Mouse (Mus musculus) erythroblast, adult 5-6 weeks (primary cell): ENCODE results near the gene Barx2. TPM values are rescaled to one million over a fixed set of nuclear protein-coding genes. Genes with fewer than 3 reads are reported as not detected.
"Not testable (repeated sequence)": the region's sequence is repeated elsewhere in the genome, so short reads cannot be mapped to it uniquely, and the experiment has no call there.

Source experiments
- ATAC-seq: replicated peaks from 2 replicates; pipeline ENCODE4 v1.8.0; 2016; ENCODE audit warnings: moderate number of reproducible peaks, mild to moderate bottlenecking, moderate TSS enrichment, inconsistent platforms; ENCODE audit not compliant: poor library complexity, low FRiP score, severe bottlenecking
- total RNA-seq, 2 experiments: library from RNA; stranded (forward) in 1 of 2; stranded (reverse) in 1 of 2; fragments of 150-400 nt in 1 of 2; fragments of 200-764, 138-1000 nt in 1 of 2; gene quantifications; 2 replicates each; pipeline versions ENCODE4 v1.2.3 to v1.2.4; 2015 to 2017; ENCODE audit warnings: low replicate concordance in 2 of 2

The Barx2 gene
- not detected in 2 replicates for total RNA-seq (2015; ENCODE audit: low replicate concordance)
- not detected in 2 replicates for total RNA-seq (2017; ENCODE audit: low replicate concordance)

DNA sequence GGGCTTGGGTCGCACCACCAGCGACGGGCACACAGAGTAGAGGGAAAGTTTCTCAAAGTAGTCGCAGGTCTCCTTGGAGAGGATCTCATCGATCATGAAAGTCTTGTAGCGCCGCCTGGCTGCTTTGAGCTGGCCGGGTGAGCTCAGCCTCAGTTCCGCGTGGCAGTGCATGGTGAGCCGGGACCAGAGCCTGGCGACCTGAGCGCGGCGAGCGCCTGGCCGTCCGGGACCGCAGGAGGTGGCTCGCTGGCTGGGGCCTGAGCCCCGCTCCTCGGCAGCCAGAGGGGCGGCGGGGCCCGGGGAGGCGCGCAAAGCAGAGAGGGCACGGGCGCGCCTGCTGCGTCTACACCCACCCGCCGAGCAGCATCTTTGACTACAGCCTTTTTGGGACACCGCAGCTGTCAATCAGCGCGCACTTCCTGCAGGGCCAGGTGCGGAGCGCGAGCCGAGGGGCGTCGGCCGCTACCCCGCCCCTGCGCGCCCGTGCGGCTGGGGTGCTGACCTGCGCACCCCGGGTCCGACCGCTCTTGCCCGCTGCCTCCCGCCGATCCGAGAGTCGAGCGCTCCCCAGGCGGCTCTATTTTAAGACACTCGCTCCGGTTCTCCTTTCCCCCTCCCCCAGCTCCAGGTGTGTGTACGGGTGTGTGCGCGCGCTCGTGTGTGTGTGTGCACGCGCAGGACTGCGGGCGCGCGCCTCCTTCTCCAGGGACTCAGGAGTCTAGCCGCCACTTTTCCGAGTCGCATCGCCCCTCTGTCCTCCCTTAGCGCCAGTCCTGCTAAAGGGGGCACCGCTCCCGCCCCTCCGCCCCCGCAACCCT is at the start of gene Barx2:
Gene Barx2, minus strand, starts transcription at position 542 of the 818 bp plus-strand sequence.
- no peak for ATAC-seq

DNA sequence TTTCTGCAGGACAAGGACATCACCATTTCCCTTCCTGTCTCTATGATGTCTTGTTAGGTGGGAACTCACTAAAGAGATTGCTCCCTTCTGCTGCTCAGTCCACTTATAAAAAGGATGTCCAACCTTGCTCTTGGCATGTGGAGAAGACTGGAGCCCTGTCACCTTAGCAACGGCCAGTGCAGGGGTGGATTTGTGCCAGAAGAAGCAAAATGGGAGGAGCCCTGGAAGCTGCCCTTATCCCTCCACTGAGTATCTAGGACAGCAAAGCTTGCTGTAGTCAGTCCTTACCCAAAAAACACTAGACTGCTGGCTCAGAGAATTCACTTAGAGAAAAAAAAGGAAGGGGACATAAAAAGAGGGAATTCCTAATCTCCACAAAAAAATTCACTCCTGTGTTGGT is 49.0 kb upstream of the Barx2 start:
- ATAC-seq: no peak

DNA sequence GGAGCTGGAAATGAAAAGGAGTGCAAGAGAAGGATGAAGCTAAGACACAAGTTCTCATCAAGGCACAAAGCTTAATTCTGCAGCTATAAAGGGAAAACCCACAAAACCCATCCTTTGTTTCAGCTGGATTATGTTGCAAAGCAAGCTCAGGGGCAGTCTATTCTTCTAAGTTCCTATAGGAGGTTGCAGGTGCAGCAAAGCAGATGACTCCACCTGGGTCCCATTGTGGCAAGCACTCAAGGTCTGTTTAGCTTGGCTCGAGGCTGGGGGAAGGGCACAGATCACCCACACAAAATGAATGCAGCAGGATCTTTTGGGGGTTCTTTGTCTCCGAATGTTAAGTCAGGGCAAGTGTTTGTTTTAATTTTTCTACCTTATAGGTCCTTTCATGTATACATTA is 47.2 kb upstream of the Barx2 start:
- ATAC-seq: no peak

DNA sequence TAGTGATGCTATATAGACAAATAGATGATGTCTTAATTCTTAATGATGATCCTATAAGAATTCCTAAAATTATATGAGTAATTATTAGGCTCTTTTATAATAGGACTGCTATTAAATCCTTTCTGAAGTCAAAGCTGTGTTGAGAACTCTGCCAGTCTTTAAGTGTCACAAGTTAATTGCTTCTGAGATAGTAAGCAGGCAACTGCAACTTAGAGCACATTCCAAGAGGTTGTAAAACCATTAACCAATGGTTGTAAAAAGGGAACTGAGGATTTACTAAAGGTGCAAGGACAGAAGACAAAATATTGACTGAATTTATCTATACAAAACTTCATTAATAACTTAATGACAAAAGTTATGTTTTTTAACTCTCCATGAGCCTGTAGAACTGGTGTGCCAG is 44.9 kb upstream of the Barx2 start:
- no peak for ATAC-seq

DNA sequence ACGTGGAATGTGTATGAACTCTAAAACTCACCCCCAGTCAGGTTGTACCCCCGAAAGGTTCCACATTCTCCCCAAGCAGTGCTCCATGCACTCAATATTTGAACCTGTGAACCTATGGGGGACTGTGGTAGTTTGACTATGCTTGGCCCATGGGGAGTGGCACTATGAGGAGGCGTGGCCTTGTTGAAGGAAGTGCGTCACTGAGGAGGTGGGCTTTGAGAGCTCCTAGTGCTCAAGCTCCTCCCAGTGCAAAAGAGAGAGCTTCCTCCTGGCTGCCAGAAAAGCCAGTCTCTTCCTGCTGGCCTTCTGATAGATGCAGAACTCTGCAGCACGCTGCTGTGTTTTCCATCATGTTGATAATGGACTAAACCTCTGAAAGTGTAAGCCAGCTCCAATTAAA is 37.2 kb upstream of the Barx2 start:
- ATAC-seq: no peak

DNA sequence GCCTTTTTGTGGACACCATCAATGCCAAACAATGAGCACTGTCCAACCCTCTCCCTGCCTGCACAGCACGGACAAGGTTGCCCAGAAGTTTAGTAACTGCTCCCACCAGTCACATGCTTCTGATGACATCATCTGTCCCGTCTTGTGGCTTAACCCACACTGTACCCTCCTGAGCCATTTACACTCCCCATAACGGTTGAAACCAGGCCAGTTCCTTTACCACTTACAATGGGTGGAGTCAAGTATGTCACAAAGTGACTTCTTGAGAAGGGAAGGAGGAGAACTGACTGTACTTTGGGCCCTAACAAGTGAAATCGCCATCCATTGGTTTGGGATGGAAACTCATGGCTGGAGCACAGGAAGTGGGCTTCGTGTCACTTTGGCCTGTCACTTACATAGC is 35.8 kb upstream of the Barx2 start:
- ATAC-seq: no peak

DNA sequence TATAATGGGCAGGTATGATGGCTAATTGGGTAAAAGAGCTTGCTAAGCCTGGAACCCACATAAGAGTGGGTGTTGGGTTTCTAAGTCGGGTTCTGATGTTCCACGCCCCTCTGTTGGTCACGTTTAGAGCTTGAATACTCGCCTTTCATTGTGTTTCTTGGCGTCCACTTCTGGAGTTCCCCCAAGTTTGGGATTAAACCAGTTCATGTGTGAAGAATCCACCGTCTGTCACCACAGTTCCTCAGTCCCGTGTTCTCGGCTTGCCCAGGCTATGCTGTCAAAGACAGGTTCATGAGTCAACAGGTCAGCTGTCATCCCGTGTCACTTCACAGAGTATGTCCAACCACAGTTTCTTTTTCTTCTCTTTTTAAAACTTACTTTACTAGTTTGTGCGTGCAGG is 33.8 kb upstream of the Barx2 start:
- ATAC-seq: no peak

DNA sequence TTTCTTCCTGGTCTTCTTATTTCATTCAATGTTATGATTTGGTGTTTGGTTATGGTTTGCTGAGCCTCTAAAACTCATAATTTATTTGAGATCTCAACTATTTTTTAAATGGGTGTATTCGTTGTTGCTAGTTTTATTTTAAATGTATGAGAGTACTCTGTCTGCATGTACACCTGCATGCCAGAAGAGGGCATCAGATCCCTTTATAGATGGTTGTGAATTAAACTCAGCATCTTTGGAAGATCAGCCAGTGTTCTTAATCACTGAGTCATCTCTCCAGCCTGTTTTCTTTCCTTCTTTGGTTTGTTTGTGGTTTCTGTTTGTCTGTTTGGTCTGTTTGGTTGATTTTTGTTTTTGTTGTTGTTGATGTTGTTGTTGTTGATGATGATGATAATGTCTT is 29.1 kb upstream of the Barx2 start:
- no peak for ATAC-seq

DNA sequence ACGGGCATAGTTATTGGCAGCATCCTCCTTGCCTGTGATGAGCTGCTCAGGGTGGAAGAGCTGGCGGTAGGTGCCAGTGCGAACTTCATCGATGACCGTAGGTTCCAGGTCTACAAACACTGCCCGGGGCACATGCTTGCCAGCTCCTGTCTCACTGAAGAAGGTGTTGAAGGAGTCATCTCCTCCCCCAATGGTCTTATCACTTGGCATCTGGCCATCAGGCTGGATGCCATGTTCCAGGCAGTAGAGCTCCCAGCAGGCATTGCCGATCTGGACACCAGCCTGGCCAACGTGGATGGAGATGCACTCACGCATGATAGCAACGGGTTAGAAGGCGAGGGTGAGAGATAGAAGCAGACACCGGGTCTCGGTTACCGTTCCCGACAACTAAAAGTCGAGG is 23.2 kb upstream of the Barx2 start:
- ATAC-seq: not testable (repeated sequence)

DNA sequence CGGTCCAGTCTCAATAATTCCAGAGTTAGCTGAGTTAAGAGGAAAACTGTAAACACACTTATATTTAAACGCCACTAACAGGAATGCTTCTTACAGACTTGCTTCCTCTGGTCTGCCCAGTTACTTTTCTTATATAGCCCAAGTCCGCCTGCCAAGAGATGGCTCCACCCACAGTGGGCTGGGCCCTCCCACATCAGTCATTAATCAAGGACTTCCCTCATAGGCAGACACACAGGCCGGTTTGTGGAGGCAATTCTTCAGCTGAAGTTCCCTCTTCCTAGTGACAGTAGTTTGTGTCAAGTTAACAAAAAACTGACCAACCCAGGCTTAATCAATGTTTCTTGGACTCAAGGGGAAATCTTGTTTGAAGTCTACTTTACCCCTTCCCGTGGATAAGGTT is 18.4 kb upstream of the Barx2 start:
- no peak for ATAC-seq

DNA sequence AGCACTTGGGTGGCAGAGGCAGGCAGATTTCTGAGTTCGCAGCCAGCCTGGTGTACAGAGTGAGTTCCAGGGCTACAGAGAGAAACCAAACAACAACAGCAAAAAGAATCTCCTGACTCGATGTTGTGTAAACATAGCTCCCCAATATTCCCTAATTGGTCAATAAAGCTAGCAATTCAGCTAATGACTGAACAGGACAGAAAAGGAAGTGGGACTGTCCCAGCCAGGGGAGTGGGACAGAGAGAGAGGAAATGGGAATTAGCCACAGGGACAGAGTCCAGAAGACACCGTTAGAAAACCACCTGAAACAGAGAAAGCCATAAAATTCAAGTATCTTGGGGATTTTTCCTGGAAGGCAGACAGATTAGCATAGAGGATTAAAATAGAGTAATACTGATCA is 18.0 kb upstream of the Barx2 start:
- ATAC-seq: no peak

DNA sequence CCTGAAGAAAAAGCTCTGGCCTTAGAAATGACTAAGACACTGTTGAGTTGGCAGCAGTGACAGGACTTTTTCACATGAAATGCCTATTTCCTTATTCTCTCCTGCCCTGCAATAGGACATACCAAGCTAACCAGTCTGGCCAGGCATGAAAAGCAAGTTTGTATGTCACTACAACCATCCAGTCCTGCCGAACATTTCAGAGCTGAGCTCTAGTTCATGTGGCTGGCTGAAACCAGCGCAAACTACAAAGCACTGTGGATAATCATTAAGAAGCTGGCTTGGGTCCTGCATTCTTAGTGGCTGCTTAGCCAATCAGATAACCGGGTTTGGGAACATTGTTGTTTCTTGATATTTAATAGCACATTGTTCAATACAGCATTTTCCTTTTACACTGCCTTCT is 13.5 kb upstream of the Barx2 start:
- ATAC-seq: no peak

DNA sequence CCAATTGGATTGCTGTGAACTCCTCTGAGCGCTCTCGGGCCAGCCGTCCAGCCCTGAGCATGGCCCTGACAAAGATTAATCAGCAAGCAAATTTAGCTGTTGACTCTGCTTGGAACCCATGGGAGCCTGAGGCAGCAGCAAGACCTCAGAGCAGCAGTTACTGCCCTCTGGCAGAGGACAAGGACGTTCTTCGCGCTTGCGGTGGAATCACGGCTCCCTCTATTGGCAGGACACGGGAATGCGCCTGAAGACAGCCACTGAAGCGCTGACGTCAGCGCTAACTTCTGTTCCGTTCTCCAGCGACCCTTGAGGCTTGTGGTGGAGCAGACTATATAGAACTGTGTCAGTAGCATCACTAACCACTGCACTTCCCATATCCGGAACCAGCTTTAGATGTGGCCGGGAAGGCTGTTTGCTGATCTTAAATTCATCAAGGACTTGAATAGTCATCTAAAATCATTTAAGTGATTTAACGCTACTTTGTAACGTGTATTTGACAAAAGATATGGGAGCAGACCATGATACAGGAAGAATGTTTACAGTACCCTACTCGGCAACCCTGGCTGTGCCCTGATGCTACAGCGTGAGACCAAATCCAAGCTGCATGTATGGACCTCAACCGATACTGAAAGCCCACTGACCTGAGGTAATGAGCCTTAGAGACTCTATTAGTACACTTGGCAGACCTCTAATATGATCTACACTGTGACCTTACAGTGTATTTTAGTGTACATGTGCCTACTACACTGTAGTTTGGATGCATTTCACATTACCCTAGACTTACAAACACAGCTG is 12.8 kb upstream of the Barx2 start:
- ATAC-seq: peak; percentile 65; the same call in 1 of the 2 replicates

DNA sequence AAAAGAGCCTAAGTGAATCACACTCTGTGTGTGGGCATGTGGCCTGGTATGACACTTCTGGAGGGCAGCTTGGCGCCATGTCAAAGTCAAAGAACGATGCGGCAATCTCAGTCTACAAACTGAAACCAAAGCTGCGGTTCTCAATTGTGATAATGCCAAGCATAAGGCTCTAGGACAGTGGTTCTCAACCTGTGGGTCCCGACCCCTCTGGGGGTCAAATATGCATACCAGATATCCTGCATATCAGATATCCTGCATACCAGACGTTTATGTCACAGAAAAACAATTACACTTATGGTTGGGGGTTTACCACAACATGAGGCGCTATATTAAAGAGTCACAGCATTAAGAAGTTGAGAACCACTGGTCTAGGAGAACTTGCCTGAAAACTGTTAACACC is 10.3 kb upstream of the Barx2 start:
- ATAC-seq: no peak

DNA sequence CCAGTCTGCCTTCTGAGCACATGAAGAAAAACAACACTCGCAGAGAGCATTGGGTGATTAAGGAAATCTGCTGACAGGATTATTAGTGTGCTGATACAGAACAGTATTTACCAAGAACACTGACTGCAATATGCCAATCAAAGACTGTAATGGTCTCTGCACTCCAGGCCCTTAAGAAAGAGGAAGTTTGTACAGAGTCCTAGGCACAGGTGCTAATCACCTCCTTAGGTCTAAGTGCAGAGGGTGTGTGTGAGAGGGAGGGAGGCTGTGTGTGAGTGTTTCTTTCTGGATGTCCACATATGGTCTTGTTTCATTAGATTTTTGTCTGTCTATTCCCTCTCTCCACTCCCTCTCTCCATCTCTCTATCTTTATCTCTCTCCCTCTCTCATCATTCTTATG is 6.5 kb upstream of the Barx2 start:
- ATAC-seq: no peak

DNA sequence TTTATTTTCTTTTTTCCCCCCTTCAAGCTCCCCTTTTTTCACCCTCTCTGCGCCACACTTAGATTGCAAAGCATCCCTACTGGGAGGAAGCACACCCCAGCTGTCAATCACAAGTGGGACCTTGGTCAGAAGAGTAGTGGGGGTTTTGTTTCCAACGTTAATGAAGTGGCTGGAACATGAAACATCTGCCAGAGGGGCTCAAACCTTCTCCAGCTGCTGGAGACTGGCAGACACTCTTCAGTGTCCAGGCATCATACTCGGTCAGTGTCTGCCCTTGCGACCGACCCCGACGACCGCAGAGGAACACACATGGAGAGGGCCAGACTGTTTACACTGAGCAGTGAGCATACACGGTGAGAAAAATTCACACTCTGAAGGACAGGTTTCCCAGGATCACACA is 3.2 kb upstream of the Barx2 start:
- no peak for ATAC-seq

DNA sequence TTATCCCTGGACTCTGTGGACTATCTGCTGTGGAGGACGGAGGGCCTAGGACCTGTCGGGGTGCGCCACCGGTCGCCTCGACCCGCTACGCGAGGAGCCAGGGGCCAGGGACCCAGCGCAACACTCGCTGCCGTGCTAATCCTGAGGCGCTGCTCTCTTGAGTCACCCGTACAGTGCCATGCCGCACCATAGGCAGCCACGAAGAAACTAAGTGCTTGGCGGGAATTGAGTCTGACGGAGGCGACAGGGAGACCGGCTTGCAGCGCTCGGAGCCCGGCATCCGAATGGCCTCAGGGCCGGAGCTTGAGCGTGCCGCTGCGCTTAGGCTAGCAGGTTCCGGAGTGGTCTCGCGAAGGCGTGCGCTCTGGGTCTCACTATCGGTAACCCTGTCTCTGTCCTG is 1.6 kb upstream of the Barx2 start:
- ATAC-seq: no peak

DNA sequence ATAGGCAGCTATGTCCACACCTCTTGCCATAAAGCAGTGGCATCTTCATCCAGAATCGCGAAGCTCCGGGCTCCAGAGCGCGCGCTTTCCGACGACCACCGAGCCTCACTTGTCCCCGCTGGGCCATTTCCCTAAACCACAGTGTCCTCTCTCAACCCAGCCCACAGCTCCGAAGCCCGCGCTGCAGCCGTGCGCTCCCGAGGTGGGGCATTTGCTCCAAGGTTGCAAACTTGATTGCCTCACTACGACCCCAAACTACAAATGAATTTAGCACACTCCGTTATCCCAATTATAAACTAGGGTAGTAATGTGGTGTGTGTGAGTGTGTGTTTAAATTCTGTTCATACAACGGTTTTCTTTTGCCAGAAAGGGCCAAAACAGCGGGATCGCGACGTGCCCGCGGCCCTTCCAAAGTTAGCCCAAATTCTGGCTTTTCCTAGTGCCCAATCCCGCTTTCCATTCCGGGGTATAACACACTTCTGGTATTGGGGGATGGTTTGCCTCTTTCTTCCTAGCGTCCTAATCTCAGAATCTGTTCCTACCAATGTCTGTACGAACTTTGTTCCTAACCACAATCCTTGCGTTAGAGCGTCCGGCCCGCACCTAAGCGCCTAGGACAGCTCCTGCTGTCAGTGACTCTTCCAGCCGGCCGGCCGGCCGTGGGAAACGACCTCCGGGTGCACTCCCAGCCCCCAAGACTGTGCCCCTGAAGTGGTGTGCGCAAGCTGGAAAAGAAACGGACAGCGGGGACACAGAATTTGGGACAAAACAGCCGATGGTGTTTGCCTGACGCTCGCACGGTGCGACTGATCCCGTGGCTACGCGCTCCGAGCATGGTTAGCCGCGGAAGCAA is 703 bp upstream of the Barx2 start:
- no peak for ATAC-seq

DNA sequence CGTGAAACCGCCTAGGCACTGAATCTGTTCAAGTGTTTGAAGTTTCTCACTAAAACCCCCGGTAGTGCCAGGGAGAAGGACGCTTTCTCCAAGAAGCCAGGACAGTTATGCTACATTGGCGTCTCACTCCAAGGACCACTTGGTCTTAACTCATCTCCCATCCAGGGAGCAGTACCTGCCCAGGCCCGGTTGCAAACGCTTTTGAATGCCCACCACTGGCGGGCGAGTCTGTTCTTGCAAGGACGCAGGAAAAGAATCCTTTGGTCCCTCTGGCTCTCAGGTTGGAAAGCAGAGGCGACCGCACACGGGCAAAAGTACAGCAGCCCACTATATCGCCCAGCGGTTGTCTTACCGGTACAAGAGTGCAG is 725 bp downstream of the Barx2 start:
- ATAC-seq: no peak

DNA sequence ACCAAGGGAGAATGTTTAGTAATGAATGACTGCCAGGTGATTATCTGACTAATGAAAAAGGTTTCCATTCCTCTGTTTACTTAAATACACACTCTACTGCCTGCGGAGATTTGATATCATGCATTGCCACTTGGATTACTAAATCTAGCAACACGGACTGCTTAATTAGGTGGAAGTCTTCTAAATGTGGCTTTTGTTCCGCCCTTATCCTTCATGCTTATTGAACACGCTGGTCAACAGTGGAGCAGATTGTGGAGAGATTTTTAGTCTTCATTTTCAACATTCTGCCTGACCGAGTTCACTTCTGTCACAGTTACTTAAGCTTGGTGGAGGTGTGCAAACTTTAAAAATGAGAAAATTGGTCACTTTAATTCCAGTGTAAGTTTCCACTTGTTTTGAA is 3.0 kb downstream of the Barx2 start:
- no peak for ATAC-seq
